Mouse (Mus musculus) embryonic facial prominence, embryonic 14.5 days (tissue): Measurements from ENCODE around the gene Nectin4. TPM values are rescaled to one million over a fixed set of nuclear protein-coding genes. Genes with fewer than 3 reads are reported as not detected.
A peak's percentile ranks its signal among the peaks of the same experiment; 100 is the strongest.

ENCODE experiments used
- ATAC-seq: fragments of 200-750 bp; cut with Nextera tagmentation; 2 replicates; pipeline ENCODE4 v1.8.0; 2017; ENCODE audit warnings: low read depth, moderate number of reproducible peaks, moderate TSS enrichment
- DNase-seq: peaks from one replicate; pipeline ENCODE4 v3.0.0-alpha.2; 2015; ENCODE audit warnings: low spot score
- H3K27ac ChIP-seq: fragments of 300-500 bp; sonication (generic); replicated peaks from 2 replicates; pipeline ENCODE4 v1.5.1; 2014; ENCODE audit warnings: low read depth, mild to moderate bottlenecking, low read length, moderate library complexity
- H3K27me3 ChIP-seq: fragments of 300-500 bp; sonication (generic); replicated peaks from 2 replicates; pipeline ENCODE4 v1.6.1; 2014; ENCODE audit warnings: low read length; ENCODE audit not compliant: control insufficient read depth, insufficient read depth
- H3K36me3 ChIP-seq: fragments of 300-500 bp; sonication (generic); 2 replicates; pipeline ENCODE4 v1.6.1; 2014; ENCODE audit warnings: low read length, mixed read lengths; ENCODE audit not compliant: control insufficient read depth, insufficient read depth
- H3K4me1 ChIP-seq: fragments of 300-500 bp; sonication (generic); 2 replicates; pipeline ENCODE4 v1.6.1; 2014; ENCODE audit warnings: antibody characterized with exemption, low read length; ENCODE audit not compliant: control insufficient read depth, insufficient read depth
- H3K4me2 ChIP-seq: fragments of 300-500 bp; sonication (generic); 2 replicates; pipeline ENCODE4 v1.6.1; 2014; ENCODE audit warnings: low read depth, mild to moderate bottlenecking, low read length, moderate library complexity, mixed read lengths
- H3K4me3 ChIP-seq: fragments of 300-500 bp; sonication (generic); 2 replicates; pipeline ENCODE4 v1.5.1; 2014; ENCODE audit warnings: low read depth, mild to moderate bottlenecking, low read length
- H3K9ac ChIP-seq: fragments of 300-500 bp; sonication (generic); 2 replicates; pipeline ENCODE4 v1.6.1; 2014; ENCODE audit warnings: low read depth, mild to moderate bottlenecking, low read length, moderate library complexity, mixed read lengths
- H3K9me3 ChIP-seq: fragments of 300-500 bp; sonication (generic); 2 replicates; pipeline ENCODE4 v1.6.1; 2016; ENCODE audit warnings: low read length; ENCODE audit not compliant: control insufficient read depth
- WGBS: fragments of 180-500 bp; shearing (Covaris S2); extraction: QIAGEN DNeasy Blood & Tissue Kit; methylation state at CpG from one replicate; pipeline ENCODE4 v1.1.7; 2014; 5-methylcytosine and 5-hydroxymethylcytosine counted together
- polyA plus RNA-seq: library from polyadenylated mRNA; unstranded; fragments of >200 nt; fragmentation: Nextera tagmentation; extraction: Ambion mirVana; gene quantifications from 2 replicates; pipeline ENCODE4 v1.2.1, GENCODE M21; 2014

Gene Nectin4
- polyA plus RNA-seq, 1 experiment from 2014 or later = 7.7 TPM

GRCm38 (mm10) chr1:171348665-171349064 is 21.2 kb upstream of the Nectin4 start:
- ATAC-seq (no peak), DNase-seq (no peak)
- no peak overlapping the region for H3K27ac ChIP-seq
- no peak overlapping the region for H3K4me3 ChIP-seq
- 90% methylated on average over 3 of the region's 3 CpGs for WGBS
- 0 out of 2 replicates have a peak, but pooled peaks cover 4% of the 10 kb centered on the region for H3K4me1 ChIP-seq
- H3K27me3 ChIP-seq = no peaks in the 10 kb centered on the region
- no peaks in the 10 kb centered on the region for H3K36me3 ChIP-seq
- no peak overlapping the region for H3K4me2 ChIP-seq
- H3K9me3 ChIP-seq = no peaks in the 10 kb centered on the region
- H3K9ac ChIP-seq = no peak overlapping the region

DNA sequence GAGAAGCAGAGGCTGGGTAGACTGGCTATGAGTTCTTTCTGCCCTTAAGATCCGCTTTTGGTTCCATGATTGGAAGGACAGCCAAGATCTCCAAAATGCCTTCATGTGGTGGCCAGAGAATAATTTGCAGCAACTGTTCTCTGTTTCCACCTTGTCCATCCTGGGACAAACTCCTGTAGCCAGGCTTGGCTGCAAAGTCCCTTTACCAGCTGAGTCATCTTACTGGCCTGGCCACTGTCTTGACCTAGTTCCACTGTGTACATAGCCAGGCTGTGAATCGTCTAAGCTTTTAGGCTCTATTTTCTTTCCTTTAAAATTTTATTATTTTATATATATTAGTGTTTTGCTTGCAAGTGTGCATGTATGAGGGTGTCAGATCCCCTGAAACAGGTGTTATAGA is 20.7 kb upstream of the Nectin4 start:
- Histone ChIP-seq H3K27ac (no peak overlapping the region), H3K4me1 (0 out of 2 replicates have a peak, but pooled peaks cover 4% of the 10 kb centered on the region), H3K9me3 (no peaks in the 10 kb centered on the region), H3K27me3 (no peaks in the 10 kb centered on the region), H3K4me2 (no peak overlapping the region), H3K36me3 (no peaks in the 10 kb centered on the region), H3K4me3 (no peak overlapping the region), H3K9ac (no peak overlapping the region)
- DNase-seq (no peak), ATAC-seq (no peak)
- 95% methylated on average over 2 of the region's 2 CpGs for WGBS

DNA sequence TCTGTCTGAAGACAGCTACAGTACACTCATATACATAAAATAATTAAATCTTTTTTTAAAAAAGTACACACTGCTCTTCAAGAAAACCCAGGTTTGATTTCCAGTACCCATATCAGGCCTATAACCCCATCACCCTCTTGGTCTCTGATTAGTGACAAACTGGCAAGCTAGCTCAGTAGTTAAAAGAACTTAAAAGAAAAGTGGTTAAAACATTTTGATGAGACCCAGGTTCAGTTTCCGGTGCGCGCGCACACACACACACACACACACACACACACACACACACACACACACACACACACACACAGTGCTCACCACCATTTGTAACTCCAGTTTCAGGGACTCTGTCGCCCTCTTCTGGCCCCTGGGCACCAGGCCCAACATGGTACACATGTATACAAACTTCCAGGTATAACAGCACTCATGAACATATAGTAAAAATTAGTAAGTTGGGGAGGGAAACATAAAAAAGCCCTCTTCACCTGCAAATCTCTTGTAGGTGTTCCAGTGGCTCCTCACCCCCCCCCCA is 14.0 kb upstream of the Nectin4 start:
- 90% methylated on average over 5 of the region's 5 CpGs for WGBS

GRCm38 (mm10) chr1:171356814-171357213 is 13.1 kb upstream of the Nectin4 start:
- Histone ChIP-seq H3K4me3 (no peak overlapping the region), H3K9me3 (0 out of 2 replicates have a peak, but pooled peaks cover 3% of the 10 kb centered on the region), H3K4me2 (no peak overlapping the region), H3K4me1 (0 out of 2 replicates have a peak, but pooled peaks cover 3% of the 10 kb centered on the region), H3K27ac (no peak overlapping the region), H3K27me3 (no peaks in the 10 kb centered on the region), H3K9ac (no peak overlapping the region), H3K36me3 (peaks cover 12% of the 10 kb centered on the region)
- DNase-seq = no peak
- WGBS = 84% methylated on average over 2 of the region's 2 CpGs
- no peak for ATAC-seq

More for the DNA sequence above, 14.0 kb upstream of the Nectin4 start:
- H3K4me2 ChIP-seq = no peak overlapping the region
- 0 out of 2 replicates have a peak, but pooled peaks cover 3% of the 10 kb centered on the region for H3K4me1 ChIP-seq
- H3K9me3 ChIP-seq = 0 out of 2 replicates have a peak, but pooled peaks cover 3% of the 10 kb centered on the region
- no peak overlapping the region for H3K9ac ChIP-seq
- H3K36me3 ChIP-seq = peaks cover 12% of the 10 kb centered on the region
- H3K27me3 ChIP-seq = no peaks in the 10 kb centered on the region
- H3K27ac ChIP-seq = no peak overlapping the region
- DNase-seq (no peak), ATAC-seq (no peak)
- H3K4me3 ChIP-seq = no peak overlapping the region

- H3K4me1 ChIP-seq = 0 out of 2 replicates have a peak, but pooled peaks cover 3% of the 10 kb centered on the region
- no peak overlapping the region for H3K9ac ChIP-seq
- DNase-seq = peak; percentile 65
- no peaks in the 10 kb centered on the region for H3K27me3 ChIP-seq
- no peak for ATAC-seq
- no peak overlapping the region for H3K4me3 ChIP-seq
- 75% methylated on average over 4 of the region's 4 CpGs for WGBS
- H3K36me3 ChIP-seq = peaks cover 12% of the 10 kb centered on the region
- H3K27ac ChIP-seq = no peak overlapping the region
- 0 out of 2 replicates have a peak, but pooled peaks cover 3% of the 10 kb centered on the region for H3K9me3 ChIP-seq
- no peak overlapping the region for H3K4me2 ChIP-seq
Measured at GRCm38 (mm10) chr1:171358421-171358820, 11.5 kb upstream of the Nectin4 start.

DNA sequence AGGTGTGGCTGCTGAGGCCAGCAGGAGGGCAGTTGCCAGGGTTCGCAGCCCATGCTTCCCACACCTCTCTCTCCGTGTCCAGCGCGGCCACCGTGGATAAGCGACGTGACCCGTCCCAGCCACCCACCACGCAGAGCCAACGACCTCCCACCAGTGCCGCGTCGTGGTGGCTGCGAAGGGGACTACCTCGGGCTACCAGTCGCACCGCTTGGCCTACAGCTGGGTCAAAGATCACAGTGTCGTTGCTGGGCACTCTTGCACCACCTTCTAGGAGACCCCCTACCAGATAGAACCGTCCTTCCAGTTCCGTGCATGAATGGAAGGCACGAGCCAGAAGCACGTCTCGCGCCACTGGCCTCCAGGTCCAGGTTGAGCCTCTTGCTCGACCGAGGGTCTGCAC is 9.6 kb upstream of the Nectin4 start:
- Histone ChIP-seq H3K4me1 (0 out of 2 replicates have a peak, but pooled peaks cover 3% of the 10 kb centered on the region), H3K27ac (no peak overlapping the region)
- ATAC-seq = peak; percentile 23

GRCm38 (mm10) chr1:171360656-171361055 is 9.2 kb upstream of the Nectin4 start, which contains the start of gene Klhdc9:
Gene Klhdc9, minus strand, starts transcription at chr1:171360798.
- ATAC-seq (peak; percentile 97), DNase-seq (peak; percentile 97)
- Histone ChIP-seq H3K27me3 (no peaks in the 10 kb centered on the region), H3K36me3 (peaks cover 12% of the 10 kb centered on the region), H3K9ac (peak within 1 kb of the TSS; percentile 61), H3K27ac (no peak within 1 kb of the TSS; the same call in 1 of the 2 replicates), H3K4me2 (peak within 1 kb of the TSS; percentile 64), H3K4me1 (0 out of 2 replicates have a peak, but pooled peaks cover 3% of the 10 kb centered on the region), H3K4me3 (peak within 1 kb of the TSS; percentile 46), H3K9me3 (0 out of 2 replicates have a peak, but pooled peaks cover 3% of the 10 kb centered on the region)
- 1% methylated on average over 21 of the region's 21 CpGs for WGBS

More for the DNA sequence above, 9.6 kb upstream of the Nectin4 start:
- WGBS = 10% methylated on average over 7 of the region's 26 CpGs
- Histone ChIP-seq H3K4me3 (peak overlapping the region; percentile 46), H3K27me3 (no peaks in the 10 kb centered on the region), H3K36me3 (peaks cover 12% of the 10 kb centered on the region), H3K4me2 (peak overlapping the region; percentile 64), H3K9me3 (0 out of 2 replicates have a peak, but pooled peaks cover 3% of the 10 kb centered on the region), H3K9ac (peak overlapping the region; percentile 61)
- DNase-seq = no peak

- Histone ChIP-seq H3K9me3 (0 out of 2 replicates have a peak, but pooled peaks cover 3% of the 10 kb centered on the region), H3K4me3 (peak overlapping the region; percentile 46), H3K4me1 (0 out of 2 replicates have a peak, but pooled peaks cover 3% of the 10 kb centered on the region), H3K4me2 (peak overlapping the region; percentile 64), H3K27me3 (no peaks in the 10 kb centered on the region), H3K9ac (peak overlapping the region; percentile 61), H3K36me3 (peaks cover 11% of the 10 kb centered on the region), H3K27ac (no peak overlapping the region; the same call in 1 of the 2 replicates)
- ATAC-seq = peak; percentile 73
- 22% methylated on average over 16 of the region's 16 CpGs for WGBS
- DNase-seq = peak; percentile 86
Measured at GRCm38 (mm10) chr1:171361106-171362103, 8.5 kb upstream of the Nectin4 start.
